Mouse (Mus musculus) CD8-positive naive resting alpha-beta T cell, adult 2 months (primary cell): Measurements from ENCODE around the gene Bmpr1b.

Experiments used
- DNase-seq, 2 experiments: peaks; one replicate each; pipeline ENCODE4 v3.0.0; 2022; ENCODE audit warnings: low read depth in 2 of 2, low spot score in 2 of 2

Bmpr1b gene

DNA sequence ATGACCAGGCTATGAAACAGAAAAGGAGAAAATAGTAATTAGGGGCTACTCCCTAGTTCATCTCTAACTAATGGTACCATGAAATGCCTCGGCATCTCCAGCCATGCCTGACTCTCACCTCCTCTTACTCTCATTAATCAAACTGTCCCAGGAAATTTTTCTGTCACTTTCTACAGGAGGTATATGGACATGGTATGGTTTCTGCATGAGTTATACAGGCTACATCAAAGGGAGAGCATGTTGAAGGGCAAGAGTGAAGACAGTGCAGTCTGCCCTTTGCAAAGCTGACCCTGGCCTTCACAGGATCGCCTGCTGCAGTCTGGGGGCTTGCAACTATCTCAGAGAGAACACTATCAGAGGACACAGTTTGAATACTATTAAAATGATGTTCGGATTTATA is 254.6 kb downstream of the Bmpr1b start:
- DNase-seq, result no peak

DNA sequence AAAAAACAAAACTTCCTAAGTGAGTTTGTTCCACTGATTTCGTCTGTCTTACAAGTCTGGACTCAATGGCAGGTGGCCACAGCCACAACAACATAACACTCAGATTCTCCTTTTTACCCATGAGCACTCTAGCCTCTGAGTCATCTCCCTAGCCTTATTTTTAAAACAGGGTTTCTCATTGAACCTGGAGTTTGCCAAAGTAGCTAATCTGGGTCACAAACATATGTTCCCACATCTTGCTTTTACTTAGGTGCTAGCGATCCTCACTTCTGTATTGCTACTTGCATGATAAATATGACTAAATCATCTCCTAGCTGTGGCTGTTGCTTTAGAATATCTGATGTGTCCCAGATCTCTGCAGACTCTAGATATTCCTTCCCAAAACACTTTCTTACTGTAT is 260.1 kb downstream of the Bmpr1b start:
- DNase-seq, result no peak

DNA sequence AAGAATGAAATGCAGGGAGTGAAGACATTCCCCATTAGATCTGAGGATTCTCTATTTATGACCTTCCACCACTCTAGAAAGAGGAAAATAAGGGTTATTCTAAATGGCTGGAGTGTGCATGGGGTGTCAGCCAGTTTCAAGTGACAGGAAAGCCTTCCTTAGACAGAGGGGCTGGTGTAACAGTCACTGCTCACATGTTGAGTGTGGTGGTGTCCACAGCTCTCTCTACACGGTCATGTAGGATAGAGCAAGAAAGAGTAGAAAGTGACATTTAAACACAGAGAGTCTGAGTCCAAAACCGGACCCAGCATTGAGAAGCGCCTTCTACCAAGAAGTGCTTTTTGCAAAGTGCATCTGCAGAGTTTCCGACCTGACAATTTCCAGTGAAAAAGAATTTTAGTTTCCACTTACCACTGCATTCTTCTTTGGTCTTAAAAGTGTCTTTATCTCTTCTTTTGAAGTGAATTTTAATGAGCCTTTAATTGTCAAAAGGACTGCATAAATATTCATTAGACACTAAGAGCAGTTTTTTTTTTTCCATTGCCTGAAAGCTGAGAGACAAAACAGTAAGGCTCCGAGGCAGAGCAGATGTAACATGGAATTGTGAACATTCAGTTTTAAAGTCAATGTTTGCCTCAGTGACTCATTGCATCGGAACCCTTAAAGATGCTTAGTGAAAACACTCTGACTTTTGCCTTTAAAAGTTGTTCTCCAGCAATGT is 263.2 kb downstream of the Bmpr1b start:
- no peak for DNase-seq

DNA sequence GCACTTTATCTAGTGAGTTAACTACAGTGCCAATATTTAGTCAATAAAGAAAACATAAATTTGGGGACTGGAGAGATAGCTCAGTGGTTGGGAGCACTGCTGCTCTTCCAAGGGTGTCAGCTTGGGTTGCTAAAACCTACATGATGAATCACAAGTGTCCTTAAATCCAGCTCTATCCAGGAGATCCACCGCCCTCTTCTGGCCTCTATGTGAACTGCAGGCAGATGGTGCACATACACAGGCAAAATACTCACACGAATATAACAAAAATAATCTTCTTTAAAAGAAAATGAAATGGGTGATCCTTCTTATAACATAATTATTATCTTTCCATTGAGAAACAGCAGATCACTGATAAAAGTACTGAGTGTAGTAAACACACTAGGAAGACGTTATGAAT is 268.9 kb downstream of the Bmpr1b start:
- no peak for DNase-seq

DNA sequence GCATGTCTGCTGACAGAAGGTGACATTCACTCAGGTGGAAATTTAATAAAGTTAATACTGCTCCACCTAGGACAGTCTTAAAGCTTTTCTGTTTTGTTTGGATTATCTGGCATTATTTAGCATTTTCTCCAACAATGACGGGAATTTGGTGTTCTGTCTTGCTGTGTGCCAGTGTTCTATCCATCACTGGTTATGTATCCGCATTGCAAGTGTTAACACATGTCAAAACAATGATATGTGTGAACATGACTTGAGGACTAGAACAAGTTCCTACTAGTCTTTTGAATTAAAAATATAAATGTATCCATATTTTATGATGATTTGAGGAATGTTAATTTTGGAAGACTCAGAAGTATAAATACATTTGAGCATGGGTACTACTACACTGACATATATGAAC is 269.7 kb downstream of the Bmpr1b start:
- DNase-seq, result no peak

DNA sequence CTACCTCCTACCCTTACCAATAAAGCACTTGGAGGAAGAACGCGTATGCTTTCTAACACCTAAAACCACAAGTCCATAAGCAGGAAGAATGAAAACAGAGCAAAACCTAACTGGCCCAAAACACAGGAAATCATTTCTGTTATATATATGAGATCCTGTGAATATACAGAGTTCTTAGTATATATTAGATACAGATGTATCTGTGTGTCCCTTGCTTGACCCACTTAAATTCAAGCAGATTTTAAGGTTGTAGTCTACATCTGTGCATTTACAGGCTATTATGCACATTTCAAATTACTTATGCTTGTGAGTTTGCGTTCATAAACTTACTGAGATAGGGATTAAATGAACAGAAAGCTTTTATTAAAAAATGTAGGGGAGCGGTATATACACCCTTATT is 271.5 kb downstream of the Bmpr1b start:
- DNase-seq, result no peak

DNA sequence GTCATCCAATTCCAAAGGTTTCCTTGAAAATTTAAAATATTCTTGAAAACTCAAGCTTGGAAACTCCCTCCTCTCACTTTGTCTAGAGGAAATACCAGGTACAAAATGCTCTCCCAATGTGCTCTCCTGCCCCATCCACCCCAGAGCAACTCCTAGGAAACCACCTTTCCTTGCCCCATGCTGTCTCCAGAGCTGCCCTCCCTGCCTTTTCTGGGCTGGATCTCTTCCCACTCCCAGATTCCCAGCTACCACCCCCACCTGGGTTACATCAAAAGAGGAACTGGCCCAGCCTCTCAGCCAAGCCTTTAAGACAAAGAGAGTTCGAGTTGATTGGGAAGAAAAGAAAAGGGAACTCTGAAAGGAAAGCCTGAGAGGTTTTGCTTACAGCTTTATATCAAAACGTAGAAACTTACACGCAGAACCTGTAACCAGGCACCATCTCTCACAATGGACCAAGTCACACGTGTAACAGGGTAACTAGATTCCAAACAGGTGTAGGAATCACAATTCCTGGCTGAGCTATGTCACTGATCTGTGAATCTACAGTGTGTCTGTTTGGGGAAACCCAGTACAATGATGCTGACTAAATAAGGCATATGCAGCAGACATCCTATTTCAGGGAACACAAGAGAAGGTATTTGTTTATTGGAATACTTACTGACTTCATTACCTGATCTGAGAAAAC is 272.2 kb downstream of the Bmpr1b start:
- no peak for DNase-seq

DNA sequence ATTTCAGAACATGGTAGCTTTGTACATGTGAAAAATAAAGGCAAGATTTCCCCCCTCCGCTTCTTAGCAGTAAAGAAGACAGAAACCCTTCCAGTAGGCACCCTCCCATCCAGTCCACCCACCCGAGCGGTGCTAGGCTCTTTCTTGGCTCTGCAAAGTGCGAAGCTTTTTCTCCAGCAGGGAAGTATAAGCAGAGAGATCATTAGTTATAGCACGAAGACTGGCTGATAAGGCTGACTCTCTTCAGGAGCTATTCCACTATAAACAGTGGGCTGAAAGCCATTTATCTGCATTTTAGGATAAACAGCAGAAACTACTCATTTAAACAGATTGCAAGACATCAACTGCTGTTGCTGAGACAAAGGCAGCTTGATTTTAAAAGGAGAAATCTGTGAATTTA is 274.1 kb downstream of the Bmpr1b start:
- DNase-seq, result no peak

DNA sequence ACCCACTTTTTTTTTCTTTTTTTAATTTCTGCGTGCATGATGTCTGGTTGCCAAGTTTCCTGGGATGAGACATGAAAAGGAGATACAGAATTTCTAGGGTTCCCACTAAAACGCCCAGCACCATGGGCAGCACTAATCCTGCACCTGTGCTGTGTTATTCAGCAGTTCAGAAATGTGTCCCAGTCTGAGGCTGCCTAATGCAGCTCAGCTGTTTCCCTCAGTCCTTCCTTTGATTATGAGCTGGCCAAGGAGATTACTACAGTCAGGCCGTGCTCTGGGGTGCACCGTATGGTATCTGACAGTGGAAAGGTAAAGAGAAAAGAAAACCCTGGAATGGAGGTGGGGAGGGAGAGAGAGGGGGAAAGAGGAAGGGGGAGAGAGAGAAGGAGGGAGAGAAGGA is 278.6 kb downstream of the Bmpr1b start:
- no peak for DNase-seq

DNA sequence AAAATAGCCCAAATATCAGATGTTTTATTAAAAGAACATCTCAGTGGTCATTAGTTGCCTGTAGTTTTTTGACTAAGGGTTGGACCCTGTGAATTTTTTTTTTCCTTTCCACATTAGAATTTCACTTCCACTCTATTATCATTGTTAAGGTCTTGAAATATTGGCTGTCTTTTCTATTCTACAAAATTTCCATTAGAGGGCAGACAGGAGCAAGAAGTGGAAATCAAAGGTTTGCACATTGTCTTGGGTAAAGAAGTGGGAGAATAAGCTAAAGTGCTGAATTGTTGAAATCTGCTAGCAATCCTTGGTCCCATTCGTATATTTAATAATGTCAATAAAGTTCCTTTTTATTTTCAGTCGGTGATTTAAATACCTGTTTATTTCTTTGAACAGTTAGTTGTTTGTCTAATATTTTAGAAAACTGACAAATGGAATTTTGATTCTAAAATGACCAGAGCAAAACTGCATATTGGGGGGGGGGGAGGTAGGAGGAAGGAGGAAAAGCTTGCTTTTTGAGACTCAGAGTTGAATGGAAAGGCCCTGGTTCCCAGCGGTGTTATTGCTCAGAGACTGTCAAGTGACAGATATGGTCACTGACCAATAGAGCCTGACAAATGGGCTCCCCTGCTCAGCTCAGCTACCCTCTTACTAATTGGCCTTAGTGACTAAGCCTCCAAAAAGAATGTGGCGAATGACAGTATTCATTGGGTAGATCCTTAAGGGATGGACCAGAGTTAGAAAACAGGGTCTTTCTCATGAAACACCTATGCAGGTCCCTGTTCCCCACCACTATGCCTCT is 281.6 kb downstream of the Bmpr1b start:
- DNase-seq, result no peak

DNA sequence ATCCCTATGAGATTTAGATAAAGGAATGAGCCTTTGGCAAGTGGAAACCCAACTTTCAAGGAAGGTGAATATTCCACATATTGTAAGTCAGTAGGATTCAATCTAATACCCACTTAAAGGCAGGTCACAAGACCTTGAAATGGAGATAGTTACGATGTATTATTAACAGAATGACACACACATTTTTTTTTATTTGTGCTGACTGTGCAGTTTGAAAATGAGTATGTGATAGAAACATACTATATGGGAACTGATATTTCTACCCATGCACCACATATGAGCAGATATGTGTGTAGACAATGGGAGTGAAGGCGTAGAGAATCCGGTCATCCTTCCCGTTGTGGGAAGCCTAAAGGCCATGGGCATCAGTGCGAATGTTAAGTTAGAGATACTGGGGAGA is 285.0 kb downstream of the Bmpr1b start:
- DNase-seq, result no peak

DNA sequence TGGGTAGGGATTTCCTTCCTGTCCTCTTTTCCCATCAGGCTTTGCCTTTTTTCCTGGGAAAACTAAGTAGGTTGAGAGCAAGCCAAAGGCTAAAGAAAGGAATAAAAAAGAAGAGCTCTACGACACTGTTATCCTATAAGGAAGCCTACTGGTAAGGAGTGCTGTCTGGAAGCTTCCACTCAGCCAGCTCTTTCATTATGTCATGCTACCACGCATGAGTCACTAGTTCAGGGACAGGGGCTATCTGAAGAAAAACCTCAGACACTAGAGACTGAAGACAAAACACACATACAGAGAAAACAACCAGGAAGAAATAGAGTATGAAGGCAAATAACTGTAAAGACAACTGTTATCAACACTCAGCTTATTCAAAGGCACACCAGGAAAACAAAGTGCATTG is 286.7 kb downstream of the Bmpr1b start:
- no peak for DNase-seq

DNA sequence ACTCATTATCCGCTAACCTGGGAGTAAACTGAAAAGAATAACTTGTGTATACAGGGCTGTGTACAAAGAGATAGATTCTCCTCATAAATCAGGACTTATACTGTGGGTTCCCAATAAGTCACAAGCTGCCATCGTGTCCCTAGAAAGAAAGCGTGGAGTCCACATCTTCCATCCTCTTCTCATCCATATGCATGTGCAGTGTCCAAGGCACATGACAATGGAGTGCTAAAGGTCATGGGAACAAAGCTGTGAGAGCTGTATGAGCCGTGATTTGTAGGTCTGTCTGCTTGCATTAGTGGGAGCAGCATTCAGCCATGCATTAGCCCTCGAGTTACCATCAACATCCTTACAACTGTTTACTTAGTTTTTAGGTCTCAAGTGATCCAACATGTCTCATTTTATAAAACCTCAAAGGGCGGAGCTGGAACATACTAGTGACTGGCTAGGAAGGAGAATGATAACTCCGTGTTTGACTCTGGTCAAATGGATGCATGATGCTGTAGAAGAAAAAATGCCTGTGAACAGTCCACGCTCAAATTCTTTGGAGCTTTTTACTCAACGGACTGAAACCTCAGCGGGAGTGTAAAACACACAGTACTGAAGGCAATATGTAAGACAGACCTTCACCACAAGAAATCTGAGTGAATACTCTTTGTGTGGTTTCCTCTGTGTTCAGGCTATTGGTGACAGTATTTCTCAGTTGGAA is 296.7 kb downstream of the Bmpr1b start:
- DNase-seq, result no peak

DNA sequence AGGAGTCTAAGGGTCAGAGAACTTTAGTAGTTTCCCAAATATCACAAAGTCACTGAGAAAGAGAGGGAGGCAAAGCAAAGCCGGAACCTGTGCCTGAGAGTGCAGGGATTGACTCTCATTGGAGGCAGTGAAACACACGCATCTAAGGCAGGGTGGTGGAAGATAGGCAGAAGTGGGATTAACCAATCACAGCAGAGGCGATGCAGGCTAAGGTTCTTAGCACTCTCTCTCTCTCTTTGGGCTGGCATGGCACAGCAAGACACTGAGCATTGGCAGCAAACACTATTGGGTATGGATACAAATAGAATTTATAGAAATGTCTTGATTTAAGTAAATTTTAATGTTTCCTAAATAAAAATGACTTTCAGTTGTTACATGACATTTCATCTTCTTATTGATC is 297.4 kb downstream of the Bmpr1b start:
- no peak for DNase-seq

DNA sequence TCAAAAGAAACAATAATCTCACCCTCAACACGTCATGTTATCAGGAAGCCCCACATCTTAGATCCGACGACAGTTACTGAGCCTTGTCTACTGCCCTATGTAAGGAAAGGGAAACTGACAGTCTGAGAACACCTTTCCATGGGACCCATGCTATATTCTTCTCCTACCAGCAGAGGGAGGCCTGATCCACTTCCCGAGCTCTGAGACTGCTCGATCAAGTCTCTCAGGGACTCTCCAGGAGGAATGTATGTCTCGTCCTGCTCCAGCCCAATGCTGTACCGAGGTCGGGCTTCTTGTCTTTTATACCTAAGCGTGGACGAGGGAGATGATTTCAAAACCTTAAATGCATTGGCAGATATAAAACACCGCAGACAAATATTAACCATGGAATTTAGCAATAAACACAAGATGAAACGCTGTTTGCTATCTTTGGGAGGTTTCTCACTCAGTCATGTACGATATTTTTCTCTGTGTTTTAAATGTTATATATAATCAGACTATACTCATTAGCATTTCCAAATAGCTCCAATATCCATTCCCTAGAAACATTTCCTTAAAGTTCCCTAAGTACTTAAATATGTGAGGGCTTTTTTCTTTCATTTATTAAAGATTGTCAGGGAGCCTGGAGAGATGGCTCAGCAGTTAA is 306.3 kb downstream of the Bmpr1b start:
- no peak for DNase-seq

DNA sequence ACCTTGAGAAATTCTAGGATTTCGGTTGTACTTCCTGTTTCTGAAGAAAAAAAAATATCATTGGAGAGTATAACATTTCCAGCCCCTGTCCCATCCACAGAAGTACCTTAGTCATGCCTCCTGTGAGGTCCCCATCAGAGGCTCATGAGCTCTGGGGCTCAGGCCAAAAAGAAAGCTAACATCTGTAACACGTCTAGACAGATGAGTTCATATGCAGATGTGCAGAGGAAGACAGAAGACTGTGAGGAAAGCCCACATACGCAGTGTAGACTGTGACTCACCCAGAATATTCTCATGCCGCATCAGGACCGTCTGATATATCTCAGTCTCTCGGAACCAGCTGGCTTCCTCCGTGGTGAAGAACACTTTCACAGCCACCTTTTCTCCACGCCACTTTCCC is 312.1 kb downstream of the Bmpr1b start:
- no peak for DNase-seq

DNA sequence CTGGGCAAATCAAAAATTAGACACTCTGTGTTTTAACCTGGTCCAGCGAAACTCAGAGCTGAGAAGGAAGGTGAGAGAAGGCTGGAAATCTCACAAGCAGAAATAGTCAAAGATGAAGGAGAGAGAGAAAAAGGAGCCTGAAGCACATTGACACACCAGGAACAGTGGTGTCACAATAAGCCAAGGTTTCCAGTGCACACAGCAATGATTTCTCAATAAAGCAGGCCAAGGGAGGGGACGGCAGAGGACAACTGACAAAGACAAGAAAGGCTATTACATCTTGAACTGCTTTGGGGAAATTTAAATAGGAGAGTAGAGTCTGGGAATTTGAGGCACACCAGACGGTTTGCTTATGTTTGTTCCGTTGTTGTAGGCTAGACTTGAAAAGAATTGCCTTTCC is 314.9 kb downstream of the Bmpr1b start:
- DNase-seq, result no peak

DNA sequence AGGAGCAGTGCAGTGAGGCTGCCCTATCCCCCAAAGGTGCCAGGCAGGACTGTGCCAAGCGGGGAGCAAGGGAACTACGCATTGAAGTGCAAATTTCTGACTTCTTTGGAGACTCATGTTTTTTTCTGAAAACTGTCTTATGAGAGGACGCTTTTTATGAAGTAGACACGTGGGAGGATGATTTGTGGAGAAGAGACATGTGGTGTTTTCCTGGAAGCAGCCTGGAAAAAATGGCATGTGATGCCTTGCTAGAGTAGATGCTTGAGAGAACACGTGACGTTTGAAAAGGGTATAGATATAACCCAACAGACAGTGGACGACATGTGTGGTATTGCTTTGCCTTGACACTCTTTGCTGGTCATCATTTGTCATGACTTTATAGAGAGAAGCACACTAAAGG is 319.1 kb downstream of the Bmpr1b start:
- no peak for DNase-seq

DNA sequence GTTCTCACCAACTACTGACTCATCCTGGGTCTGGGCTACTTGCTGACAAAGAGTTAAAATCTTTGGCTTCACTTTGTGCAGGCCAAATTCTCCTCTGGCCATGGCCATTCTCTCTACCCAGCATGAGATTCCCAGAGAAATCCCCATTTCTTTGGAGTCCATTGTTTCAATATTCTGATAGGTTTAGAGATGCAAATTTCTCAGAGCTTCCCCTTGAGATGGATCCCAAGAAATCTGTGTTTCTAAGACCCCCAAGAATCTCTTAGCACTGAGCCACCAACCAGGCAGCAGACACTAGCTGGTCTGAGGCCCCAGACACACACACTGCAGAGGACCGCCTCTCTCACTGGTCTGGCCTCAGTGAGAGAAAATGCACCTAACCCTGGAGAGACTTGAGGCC is 320.0 kb downstream of the Bmpr1b start:
- DNase-seq, result no peak

DNA sequence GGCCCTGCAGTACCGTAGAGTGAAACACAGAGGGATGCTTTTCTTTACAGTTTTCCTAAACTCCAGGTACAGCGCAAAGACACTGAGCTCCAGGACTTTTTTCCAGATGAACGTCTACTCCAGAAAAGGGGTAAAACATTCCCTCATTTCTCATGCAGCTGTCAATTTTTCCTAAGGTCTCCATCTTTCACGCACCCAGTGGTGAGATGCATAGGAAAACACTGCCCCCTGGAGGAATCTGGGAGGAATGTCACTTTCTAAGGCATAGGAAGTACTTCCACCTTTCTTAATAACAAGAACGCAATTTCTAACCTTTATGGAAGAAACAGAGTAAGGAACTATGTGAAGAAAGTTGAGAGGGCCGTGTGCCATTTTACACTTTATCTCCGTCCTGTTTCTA is 330.4 kb downstream of the Bmpr1b start:
- DNase-seq, result no peak

DNA sequence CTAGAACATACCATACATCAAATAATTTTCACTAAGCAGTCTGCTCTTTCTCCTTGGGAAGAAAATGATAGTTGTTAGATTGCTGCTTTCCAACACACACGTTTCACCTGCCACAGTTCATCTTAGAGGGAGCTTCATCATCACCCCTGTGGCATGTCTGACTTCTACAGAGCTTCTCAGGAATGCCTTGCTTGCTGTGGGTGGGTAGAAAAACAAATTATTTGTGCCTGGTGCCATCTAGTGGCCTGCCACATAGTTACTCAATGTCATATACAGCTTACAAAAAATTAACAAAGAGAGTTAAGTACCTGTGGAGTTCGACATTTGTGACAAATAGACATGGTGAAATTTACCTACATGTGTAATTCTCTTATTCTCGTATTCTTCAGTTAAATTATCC is 338.1 kb downstream of the Bmpr1b start:
- DNase-seq, result no peak
